Mouse (Mus musculus) colon, adult 2 months (tissue): Measurements from ENCODE around the gene Mettl7a2. TPM values are rescaled to one million over a fixed set of nuclear protein-coding genes. Genes with fewer than 3 reads are reported as not detected.

Experiments used
- polyA plus RNA-seq: library from polyadenylated mRNA; depleted of rRNA; stranded (reverse); fragments of >200 nt; gene quantifications from 2 replicates; pipeline ENCODE4 v1.2.3, GENCODE M21; 2012; rRNA removed

Gene Mettl7a2
- 9.7 and 18.0 TPM in 2 replicates for polyA plus RNA-seq

GRCm38 (mm10) chr15:100352711-100353250 lies at the start of gene Mettl7a2, which contains the start of gene Methig1:
TSS of gene Mettl7a2 (plus strand) at chr15:100353200.
TSS of gene Methig1 (plus strand) at chr15:100353149.

GRCm38 (mm10) chr15:100304019-100304991 lies 48.7 kb upstream of the Mettl7a2 start, which contains the start of gene Mettl7a1:
TSS of gene Mettl7a1 (plus strand) at chr15:100304140.

GRCm38 (mm10) chr15:100334629-100335028 lies 18.4 kb upstream of the Mettl7a2 start, which contains the start of gene Mettl7a3:
TSS of gene Mettl7a3 (plus strand) at chr15:100334929.

DNA sequence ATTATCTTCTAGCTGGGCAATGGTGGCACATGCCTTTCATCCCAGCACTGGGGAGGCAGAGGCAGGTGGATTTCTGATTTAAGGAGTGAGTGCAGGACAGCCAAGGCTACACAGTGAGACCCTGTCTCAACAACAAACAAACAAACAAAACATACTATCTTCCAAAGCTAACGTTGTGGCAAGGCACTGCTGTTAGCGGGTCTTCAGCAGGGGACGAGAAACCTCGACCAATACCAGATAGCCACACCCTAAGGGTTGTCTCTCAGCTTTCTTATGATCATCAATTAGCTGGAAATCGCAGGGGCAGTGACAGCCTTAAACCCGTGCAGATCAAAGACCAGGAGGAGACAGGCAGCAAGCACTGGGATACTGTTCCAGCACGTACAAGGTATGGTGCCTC lies 11.2 kb downstream of the Mettl7a2 start, which contains the start of gene Higd1c:
TSS of gene Higd1c (plus strand) at position 301 of the 400 bp plus-strand sequence.

Other genes with a start within 250 kb of the Mettl7a2 start
- gene Atf1, start 125.4 kb upstream of the Mettl7a2 start, polyA plus RNA-seq: 33.6 and 37.1 TPM in 2 replicates
- gene Tmprss12, start 72.4 kb upstream of the Mettl7a2 start, polyA plus RNA-seq: 0.21 and 0.23 TPM in 2 replicates
- gene Mettl7a1, start 49.1 kb upstream of the Mettl7a2 start, polyA plus RNA-seq: 83.1 and 83.6 TPM in 2 replicates
- gene Mettl7a3, start 18.3 kb upstream of the Mettl7a2 start, polyA plus RNA-seq: 2.6 and 3.4 TPM in 2 replicates
- 1.4 and 2.2 TPM in 2 replicates for gene Methig1, start 51 bp upstream of the Mettl7a2 start, polyA plus RNA-seq
- gene Higd1c, start 11.3 kb downstream of the Mettl7a2 start, polyA plus RNA-seq: not detected in 2 replicates
- 0.07 TPM in 1 of 2 replicates, not detected in the other for gene Gm5475, start 68.9 kb downstream of the Mettl7a2 start, polyA plus RNA-seq
- gene Slc11a2, start 71.9 kb downstream of the Mettl7a2 start, polyA plus RNA-seq: 33.4 and 40.0 TPM in 2 replicates
- 41.4 and 44.8 TPM in 2 replicates for gene Letmd1, start 115.8 kb downstream of the Mettl7a2 start, polyA plus RNA-seq
- gene Csrnp2, start 142.3 kb downstream of the Mettl7a2 start, polyA plus RNA-seq: 2.1 and 2.4 TPM in 2 replicates
- gene Tfcp2, start 198.8 kb downstream of the Mettl7a2 start, polyA plus RNA-seq: 4.6 and 8.1 TPM in 2 replicates
- gene Pou6f1, start 246.8 kb downstream of the Mettl7a2 start, polyA plus RNA-seq: 11.7 and 16.0 TPM in 2 replicates